Mouse (Mus musculus) kidney, postnatal 36 days (tissue): ENCODE measurements around the gene Cd300lb.

ENCODE experiments used
- DNase-seq, 2 experiments: peaks; one replicate each; pipeline ENCODE4 v3.0.0; 2021 to 2022; ENCODE audit warnings: mixed read lengths in 2 of 2

Gene Cd300lb

GRCm38 (mm10) chr11:114934144-114934543, at the start of gene Cd300lb:
Cd300lb (minus strand) TSS chr11:114934386.
- DNase-seq: no peak

- DNase-seq: no peak
Observed at GRCm38 (mm10) chr11:114981866-114982265, 47.7 kb upstream of the Cd300lb start.

- DNase-seq: no peak
Observed at GRCm38 (mm10) chr11:114972726-114973125, 38.5 kb upstream of the Cd300lb start.

GRCm38 (mm10) chr11:114968752-114969207, 34.6 kb upstream of the Cd300lb start, which contains the start of gene Cd300c:
Cd300c (minus strand) TSS chr11:114969157.
- peak in 1 of 2 experiments; percentile 4 for DNase-seq

GRCm38 (mm10) chr11:114965182-114965828, 31.1 kb upstream of the Cd300lb start:
- peak in 1 of 2 experiments; percentile 4 for DNase-seq

GRCm38 (mm10) chr11:114960369-114960768, 26.2 kb upstream of the Cd300lb start:
- no peak for DNase-seq

- DNase-seq: no peak
Observed at GRCm38 (mm10) chr11:114933591-114933990, 595 bp downstream of the Cd300lb start.

GRCm38 (mm10) chr11:114931041-114931440, 3.1 kb downstream of the Cd300lb start:
- DNase-seq: no peak

- DNase-seq: no peak
Observed at GRCm38 (mm10) chr11:114929581-114929980, 4.6 kb downstream of the Cd300lb start.

GRCm38 (mm10) chr11:114923961-114924360, 10.2 kb downstream of the Cd300lb start:
- peak in 1 of 2 experiments; percentile 68 for DNase-seq

GRCm38 (mm10) chr11:114922439-114922838, 11.7 kb downstream of the Cd300lb start:
- DNase-seq: no peak

- no peak for DNase-seq
Observed at GRCm38 (mm10) chr11:114917120-114917519, 17.1 kb downstream of the Cd300lb start.

GRCm38 (mm10) chr11:114914978-114915377, 19.2 kb downstream of the Cd300lb start:
- no peak for DNase-seq

GRCm38 (mm10) chr11:114912847-114913246, 21.3 kb downstream of the Cd300lb start:
- DNase-seq: peak; percentile 69 to 87

- peak in 1 of 2 experiments; percentile 19 for DNase-seq
Observed at GRCm38 (mm10) chr11:114909538-114909937, 24.6 kb downstream of the Cd300lb start.

GRCm38 (mm10) chr11:114908086-114908485, 26.1 kb downstream of the Cd300lb start:
- no peak for DNase-seq

GRCm38 (mm10) chr11:114907567-114907966, 26.6 kb downstream of the Cd300lb start:
- no peak for DNase-seq

GRCm38 (mm10) chr11:114903224-114903623, 31.0 kb downstream of the Cd300lb start:
- DNase-seq: no peak

GRCm38 (mm10) chr11:114898026-114898425, 36.2 kb downstream of the Cd300lb start:
- DNase-seq: no peak

- DNase-seq: no peak
Observed at GRCm38 (mm10) chr11:114896085-114896484, 38.1 kb downstream of the Cd300lb start.

GRCm38 (mm10) chr11:114890542-114890941, 43.6 kb downstream of the Cd300lb start:
- DNase-seq: no peak

GRCm38 (mm10) chr11:114889991-114890518, 44.1 kb downstream of the Cd300lb start, which contains the start of gene Cd300a:
Cd300a (plus strand) TSS chr11:114890041.
- DNase-seq: no peak

GRCm38 (mm10) chr11:114884380-114885100, 49.6 kb downstream of the Cd300lb start:
- peak; percentile 71 to 77 for DNase-seq
